Mouse (Mus musculus) lung, postnatal 0 days (tissue): ENCODE measurements around the gene Slc25a20. TPM values are rescaled to one million over a fixed set of nuclear protein-coding genes. Genes with fewer than 3 reads are reported as not detected.

Experiments
- ATAC-seq: fragments of 200-750 bp; cut with Nextera tagmentation; 2 replicates; pipeline ENCODE4 v1.8.0; 2017; ENCODE audit warnings: moderate library complexity
- DNase-seq: peaks from one replicate; pipeline ENCODE4 v3.0.0-alpha.2; 2016; ENCODE audit warnings: low spot score
- H3K27ac ChIP-seq: fragments of 300-500 bp; sonication (generic); 2 replicates; pipeline ENCODE4 v1.5.1; 2014; ENCODE audit warnings: antibody characterized with exemption, mild to moderate bottlenecking, low read length, mixed read lengths
- H3K27me3 ChIP-seq: fragments of 300-500 bp; sonication (generic); replicated peaks from 2 replicates; pipeline ENCODE4 v1.6.1; 2014; ENCODE audit warnings: low read length, mixed read lengths; ENCODE audit not compliant: insufficient read depth
- H3K36me3 ChIP-seq: fragments of 300-500 bp; sonication (generic); 2 replicates; pipeline ENCODE4 v1.6.1; 2014; ENCODE audit warnings: low read length, mixed read lengths; ENCODE audit not compliant: insufficient read depth
- H3K4me1 ChIP-seq: fragments of 300-500 bp; sonication (generic); 2 replicates; pipeline ENCODE4 v1.6.1; 2014; ENCODE audit warnings: antibody characterized with exemption, low read depth, low read length, mixed read lengths; ENCODE audit not compliant: insufficient read depth
- H3K4me2 ChIP-seq: fragments of 300-500 bp; sonication (generic); replicated peaks from 2 replicates; pipeline ENCODE4 v1.6.1; 2014; ENCODE audit warnings: low read depth, mild to moderate bottlenecking, low read length, moderate library complexity, mixed read lengths
- H3K4me3 ChIP-seq: fragments of 300-500 bp; sonication (generic); 2 replicates; pipeline ENCODE4 v1.5.1; 2014; ENCODE audit warnings: low read depth, low read length
- H3K9ac ChIP-seq: fragments of 300-500 bp; sonication (generic); replicated peaks from 2 replicates; pipeline ENCODE4 v1.6.1; 2014; ENCODE audit warnings: low read depth, mild to moderate bottlenecking
- H3K9me3 ChIP-seq: fragments of 300-500 bp; sonication (generic); 2 replicates; pipeline ENCODE4 v1.6.1; 2016; ENCODE audit warnings: low read length, mixed read lengths
- CTCF ChIP-seq: IDR thresholded peaks from 2 replicates; pipeline ENCODE4 v1.5.1; 2016; ENCODE audit warnings: antibody characterized with exemption, mild to moderate bottlenecking
- EP300 ChIP-seq: IDR thresholded peaks from 2 replicates; pipeline ENCODE4 v1.6.1; 2016; ENCODE audit warnings: antibody characterized with exemption, mild to moderate bottlenecking, control low read depth
- WGBS: fragments of 180-500 bp; shearing (Covaris S2); extraction: QIAGEN DNeasy Blood & Tissue Kit; methylation state at CpG from one replicate; pipeline ENCODE4 v1.1.7; 2014; 5-methylcytosine and 5-hydroxymethylcytosine counted together
- microRNA-seq: library from miRNA; unstranded; fragments of <30 nt; microRNA quantifications from one replicate; pipeline ENCODE4, GENCODE M21; 2016
- polyA plus RNA-seq: library from polyadenylated mRNA; unstranded; fragments of >200 nt; fragmentation: Nextera tagmentation; extraction: Ambion mirVana; gene quantifications from 2 replicates; pipeline ENCODE4 v1.2.1, GENCODE M21; 2015

Slc25a20 gene
- polyA plus RNA-seq, 1 experiment from 2014 or later, result 58.7 TPM

DNA sequence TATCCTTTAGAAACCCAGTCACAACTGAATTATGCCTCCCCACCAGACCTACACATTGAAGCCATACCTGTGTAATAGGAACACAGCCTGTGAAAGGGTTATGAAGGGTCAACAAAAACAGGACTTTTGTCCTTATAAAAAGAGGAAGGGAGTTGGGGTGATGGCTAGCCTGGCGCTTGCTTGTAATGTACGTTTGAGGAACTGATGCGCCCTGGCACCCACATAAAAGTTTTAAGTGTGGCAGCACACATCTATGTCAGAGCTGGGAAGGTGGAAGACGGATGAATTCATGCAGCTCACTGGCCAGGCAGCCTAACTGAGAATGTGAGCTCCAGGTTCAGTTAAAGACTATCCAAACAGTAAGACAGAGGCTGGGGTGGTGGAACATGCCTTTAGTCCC is 54.3 kb downstream of the Slc25a20 start:
- TF ChIP-seq CTCF (no peak), EP300 (no peak)
- H3K36me3 ChIP-seq, result 0 out of 2 replicates have a peak, but pooled peaks cover 3% of the 10 kb centered on the region
- no peak overlapping the region for H3K4me3 ChIP-seq
- H3K4me1 ChIP-seq, result no peaks in the 10 kb centered on the region
- ATAC-seq, result no peak
- H3K4me2 ChIP-seq, result no peak overlapping the region
- DNase-seq, result no peak
- 85% methylated on average over 4 of the region's 4 CpGs for WGBS
- H3K9ac ChIP-seq, result no peak overlapping the region
- no peak overlapping the region for H3K27ac ChIP-seq
- H3K27me3 ChIP-seq, result no peaks in the 10 kb centered on the region
- H3K9me3 ChIP-seq, result no peaks in the 10 kb centered on the region

DNA sequence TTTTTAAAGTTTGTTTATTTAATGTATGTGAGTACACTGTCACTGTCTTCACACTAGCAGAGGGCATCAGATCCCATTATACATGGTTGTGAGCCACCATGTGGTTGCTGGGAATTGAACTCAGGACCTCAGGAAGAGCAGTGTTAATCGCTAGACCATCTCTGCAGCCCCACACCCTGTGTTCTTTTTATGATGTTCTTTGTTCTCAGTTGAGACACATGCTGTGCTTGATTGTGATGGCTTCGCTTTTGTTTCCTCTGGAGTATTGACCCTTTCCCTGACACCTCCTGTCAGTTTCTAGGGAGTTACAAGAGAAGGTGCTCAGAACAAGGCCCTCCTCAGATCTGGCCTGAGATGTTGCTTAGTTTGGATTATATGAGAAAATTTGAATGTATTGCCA is 61.9 kb downstream of the Slc25a20 start:
- 72% methylated on average over 2 of the region's 2 CpGs for WGBS
- no peaks in the 10 kb centered on the region for H3K9me3 ChIP-seq
- no peak for ATAC-seq
- no peak overlapping the region for H3K9ac ChIP-seq
- no peak for TF ChIP-seq EP300
- no peak for TF ChIP-seq CTCF
- H3K27me3 ChIP-seq, result no peaks in the 10 kb centered on the region
- H3K4me3 ChIP-seq, result no peak overlapping the region
- no peak overlapping the region for H3K27ac ChIP-seq
- H3K4me1 ChIP-seq, result no peaks in the 10 kb centered on the region
- DNase-seq, result no peak
- H3K4me2 ChIP-seq, result no peak overlapping the region
- no peaks in the 10 kb centered on the region for H3K36me3 ChIP-seq

DNA sequence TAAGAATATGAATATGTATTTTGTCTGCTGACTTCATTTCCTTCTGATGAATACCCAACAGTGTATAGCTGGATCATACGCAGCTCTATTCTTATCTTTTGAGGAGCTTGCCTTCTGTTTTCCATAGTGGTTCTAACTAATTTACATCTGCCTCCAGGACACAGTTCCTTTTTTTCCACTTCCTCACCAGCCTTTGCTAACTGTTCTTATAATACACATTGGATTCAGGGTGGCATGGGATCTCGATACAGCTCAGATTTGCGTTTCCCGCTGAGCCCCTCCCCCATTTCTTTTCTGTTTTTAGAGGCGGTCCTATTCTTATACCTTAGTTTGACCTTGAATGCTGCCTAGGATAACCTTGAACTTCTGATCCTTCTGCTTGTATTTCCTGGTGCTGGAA is 64.2 kb downstream of the Slc25a20 start:
- H3K36me3 ChIP-seq, result no peaks in the 10 kb centered on the region
- no peak overlapping the region for H3K9ac ChIP-seq
- no peak overlapping the region for H3K27ac ChIP-seq
- H3K4me2 ChIP-seq, result no peak overlapping the region
- TF ChIP-seq CTCF (no peak), EP300 (no peak)
- WGBS, result 92% methylated on average over 5 of the region's 5 CpGs
- ATAC-seq (no peak), DNase-seq (no peak)
- H3K27me3 ChIP-seq, result no peaks in the 10 kb centered on the region
- H3K4me3 ChIP-seq, result no peak overlapping the region
- no peaks in the 10 kb centered on the region for H3K4me1 ChIP-seq
- no peaks in the 10 kb centered on the region for H3K9me3 ChIP-seq

DNA sequence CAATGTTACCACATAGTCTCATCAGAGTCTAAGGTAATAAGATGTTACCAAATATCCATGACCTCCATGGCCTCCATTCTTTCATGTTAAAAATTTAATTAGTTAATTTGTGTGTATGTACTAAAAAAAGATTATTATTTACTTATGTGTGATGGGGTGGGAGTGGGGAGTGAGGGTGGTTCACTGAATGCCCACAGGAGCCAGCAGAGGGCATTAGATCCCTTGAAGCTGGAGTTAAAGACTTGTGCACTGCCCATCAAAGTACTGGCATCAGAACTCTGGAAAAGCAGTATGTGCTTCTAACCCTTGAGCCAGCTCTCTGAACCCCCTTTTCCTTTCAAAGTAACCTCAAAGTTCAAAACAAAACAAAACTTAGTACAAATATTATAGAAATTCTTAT is 67.2 kb downstream of the Slc25a20 start:
- TF ChIP-seq CTCF, result peak; percentile 47; the same call in 1 of the 2 replicates
- no peak for TF ChIP-seq EP300
- 0 out of 2 replicates have a peak, but pooled peaks cover under 1% of the 10 kb centered on the region for H3K36me3 ChIP-seq
- no peaks in the 10 kb centered on the region for H3K27me3 ChIP-seq
- H3K9me3 ChIP-seq, result no peaks in the 10 kb centered on the region
- no peak for ATAC-seq
- no peaks in the 10 kb centered on the region for H3K4me1 ChIP-seq
- no peak for DNase-seq
- H3K9ac ChIP-seq, result no peak overlapping the region
- no peak overlapping the region for H3K4me3 ChIP-seq
- no peak overlapping the region for H3K27ac ChIP-seq
- H3K4me2 ChIP-seq, result no peak overlapping the region

DNA sequence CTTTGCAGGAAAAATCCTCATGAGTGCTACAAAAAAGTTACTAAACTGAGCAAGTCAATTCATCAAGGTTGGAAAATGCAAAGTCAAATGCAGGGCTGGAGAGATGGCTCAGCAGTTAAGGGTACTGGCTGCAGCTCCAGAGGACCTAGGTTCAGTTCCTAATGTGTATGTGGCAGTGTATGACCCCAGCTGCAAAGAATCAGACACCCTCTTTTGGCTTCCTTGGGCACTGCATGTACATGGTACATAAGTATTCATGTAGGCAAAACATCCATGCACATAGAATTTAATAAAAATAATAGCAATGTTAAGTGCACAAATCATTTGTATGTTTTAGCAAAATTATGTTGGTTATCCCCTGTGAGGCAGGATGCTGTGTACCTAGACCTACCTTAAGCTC is 70.6 kb downstream of the Slc25a20 start:
- Histone ChIP-seq H3K27me3 (no peaks in the 10 kb centered on the region), H3K4me2 (no peak overlapping the region), H3K36me3 (0 out of 2 replicates have a peak, but pooled peaks cover 7% of the 10 kb centered on the region), H3K9ac (no peak overlapping the region), H3K4me3 (no peak overlapping the region), H3K4me1 (no peaks in the 10 kb centered on the region), H3K9me3 (no peaks in the 10 kb centered on the region), H3K27ac (no peak overlapping the region)
- no peak for ATAC-seq
- no peak for DNase-seq
- TF ChIP-seq EP300, result no peak
- TF ChIP-seq CTCF, result peak; percentile 50

Small RNAs within 50 kb of the gene (microRNA-seq; reads per million reads assigned to microRNA genes)
- gene Gm26298, result not detected

Other genes with a start within 250 kb of the Slc25a20 start
- gene Ccdc36, start 233.6 kb upstream of the Slc25a20 start, polyA plus RNA-seq, result 0.31 and 0.56 TPM in 2 replicates
- not detected in 2 replicates for gene BC048562, start 225.6 kb upstream of the Slc25a20 start, polyA plus RNA-seq
- gene Ccdc71, start 201.6 kb upstream of the Slc25a20 start, polyA plus RNA-seq, result 42.1 and 44.3 TPM in 2 replicates
- 60.5 and 77.6 TPM in 2 replicates for gene Klhdc8b, start 200.5 kb upstream of the Slc25a20 start, polyA plus RNA-seq
- gene Lamb2, start 182.4 kb upstream of the Slc25a20 start, polyA plus RNA-seq, result 54.8 and 55.2 TPM in 2 replicates
- gene Usp19, start 171.5 kb upstream of the Slc25a20 start, polyA plus RNA-seq, result 37.1 and 39.4 TPM in 2 replicates
- 62.0 and 65.7 TPM in 2 replicates for gene Qars, start 154.4 kb upstream of the Slc25a20 start, polyA plus RNA-seq
- 58.1 and 58.3 TPM in 2 replicates for gene Qrich1, start 145.3 kb upstream of the Slc25a20 start, polyA plus RNA-seq
- gene Impdh2, start 101.8 kb upstream of the Slc25a20 start, polyA plus RNA-seq, result 55.6 and 56.2 TPM in 2 replicates
- 65.7 and 66.3 TPM in 2 replicates for gene Ndufaf3, start 94.7 kb upstream of the Slc25a20 start, polyA plus RNA-seq
- 74.0 and 78.4 TPM in 2 replicates for gene Dalrd3, start 92.2 kb upstream of the Slc25a20 start, polyA plus RNA-seq
- 36.6 and 39.5 TPM in 2 replicates for gene Wdr6, start 83.3 kb upstream of the Slc25a20 start, polyA plus RNA-seq
- gene P4htm, start 64.4 kb upstream of the Slc25a20 start, polyA plus RNA-seq, result 3.2 and 4.1 TPM in 2 replicates
- gene Arih2, start 12.7 kb upstream of the Slc25a20 start, polyA plus RNA-seq, result 31.1 and 33.2 TPM in 2 replicates
- gene Prkar2a, start 27.2 kb downstream of the Slc25a20 start, polyA plus RNA-seq, result 16.4 and 17.8 TPM in 2 replicates
- gene Ip6k2, start 121.7 kb downstream of the Slc25a20 start, polyA plus RNA-seq, result 40.4 and 48.1 TPM in 2 replicates
- gene Nckipsd, start 146.3 kb downstream of the Slc25a20 start, polyA plus RNA-seq, result 10.9 and 14.2 TPM in 2 replicates
- gene Celsr3, start 164.2 kb downstream of the Slc25a20 start, polyA plus RNA-seq, result 0.08 and 0.17 TPM in 2 replicates
- gene Slc26a6, start 191.2 kb downstream of the Slc25a20 start, polyA plus RNA-seq, result 8.3 and 9.7 TPM in 2 replicates